Mouse (Mus musculus) forelimb bud, embryonic 11.5 days (tissue): ENCODE data around the gene Gipc1.

Experiments used
- DNase-seq: peaks from one replicate; pipeline ENCODE4 v3.0.0-alpha.2; 2012; ENCODE audit warnings: low read depth, low spot score

Gene Gipc1

GRCm38 (mm10) chr8:83652030-83652743, at the start of gene Gipc1:
TSS of gene Gipc1 (plus strand) at chr8:83652677.
- DNase-seq: peak; percentile 98

GRCm38 (mm10) chr8:83607661-83608397, 44.6 kb upstream of the Gipc1 start, which contains the start of the genes Tecr and Dnajb1:
TSS of gene Tecr (minus strand) at chr8:83607971.
TSS of gene Dnajb1 (plus strand) at chr8:83608193.
- DNase-seq: peak; percentile 99

- no peak for DNase-seq
Observed at GRCm38 (mm10) chr8:83608398-83608829, 44.1 kb upstream of the Gipc1 start.

- no peak for DNase-seq
Observed at GRCm38 (mm10) chr8:83609086-83609485, 43.4 kb upstream of the Gipc1 start.

GRCm38 (mm10) chr8:83609547-83610180, 42.8 kb upstream of the Gipc1 start:
- no peak for DNase-seq

GRCm38 (mm10) chr8:83611921-83612320, 40.6 kb upstream of the Gipc1 start:
- DNase-seq: no peak

GRCm38 (mm10) chr8:83613695-83614094, 38.8 kb upstream of the Gipc1 start:
- DNase-seq: no peak

- DNase-seq: no peak
Observed at GRCm38 (mm10) chr8:83616625-83617024, 35.9 kb upstream of the Gipc1 start.

- DNase-seq: no peak
Observed at GRCm38 (mm10) chr8:83617111-83617510, 35.4 kb upstream of the Gipc1 start.

- DNase-seq: no peak
Observed at GRCm38 (mm10) chr8:83618566-83618965, 33.9 kb upstream of the Gipc1 start.

- no peak for DNase-seq
Observed at GRCm38 (mm10) chr8:83619568-83620285, 32.8 kb upstream of the Gipc1 start.

- DNase-seq: no peak
Observed at GRCm38 (mm10) chr8:83621691-83622388, 30.6 kb upstream of the Gipc1 start.

GRCm38 (mm10) chr8:83622389-83622989, 30.0 kb upstream of the Gipc1 start:
- DNase-seq: peak; percentile 85

GRCm38 (mm10) chr8:83623549-83623948, 28.9 kb upstream of the Gipc1 start:
- DNase-seq: no peak

GRCm38 (mm10) chr8:83624739-83625138, 27.7 kb upstream of the Gipc1 start:
- DNase-seq: no peak

GRCm38 (mm10) chr8:83625676-83626299, 26.7 kb upstream of the Gipc1 start:
- no peak for DNase-seq

GRCm38 (mm10) chr8:83632083-83632707, 20.3 kb upstream of the Gipc1 start:
- DNase-seq: no peak

- DNase-seq: no peak
Observed at GRCm38 (mm10) chr8:83638856-83639255, 13.6 kb upstream of the Gipc1 start.

GRCm38 (mm10) chr8:83639649-83640048, 12.8 kb upstream of the Gipc1 start:
- no peak for DNase-seq

GRCm38 (mm10) chr8:83647511-83647910, 5.0 kb upstream of the Gipc1 start:
- DNase-seq: no peak
